Mouse (Mus musculus): ENCODE data around the gene Auts2. TPM values are rescaled to one million over a fixed set of nuclear protein-coding genes. Genes with fewer than 3 reads are reported as not detected.

Auts2 gene
- polyA plus RNA-seq, 2 experiments: 38.3 to 50.8 TPM

DNA sequence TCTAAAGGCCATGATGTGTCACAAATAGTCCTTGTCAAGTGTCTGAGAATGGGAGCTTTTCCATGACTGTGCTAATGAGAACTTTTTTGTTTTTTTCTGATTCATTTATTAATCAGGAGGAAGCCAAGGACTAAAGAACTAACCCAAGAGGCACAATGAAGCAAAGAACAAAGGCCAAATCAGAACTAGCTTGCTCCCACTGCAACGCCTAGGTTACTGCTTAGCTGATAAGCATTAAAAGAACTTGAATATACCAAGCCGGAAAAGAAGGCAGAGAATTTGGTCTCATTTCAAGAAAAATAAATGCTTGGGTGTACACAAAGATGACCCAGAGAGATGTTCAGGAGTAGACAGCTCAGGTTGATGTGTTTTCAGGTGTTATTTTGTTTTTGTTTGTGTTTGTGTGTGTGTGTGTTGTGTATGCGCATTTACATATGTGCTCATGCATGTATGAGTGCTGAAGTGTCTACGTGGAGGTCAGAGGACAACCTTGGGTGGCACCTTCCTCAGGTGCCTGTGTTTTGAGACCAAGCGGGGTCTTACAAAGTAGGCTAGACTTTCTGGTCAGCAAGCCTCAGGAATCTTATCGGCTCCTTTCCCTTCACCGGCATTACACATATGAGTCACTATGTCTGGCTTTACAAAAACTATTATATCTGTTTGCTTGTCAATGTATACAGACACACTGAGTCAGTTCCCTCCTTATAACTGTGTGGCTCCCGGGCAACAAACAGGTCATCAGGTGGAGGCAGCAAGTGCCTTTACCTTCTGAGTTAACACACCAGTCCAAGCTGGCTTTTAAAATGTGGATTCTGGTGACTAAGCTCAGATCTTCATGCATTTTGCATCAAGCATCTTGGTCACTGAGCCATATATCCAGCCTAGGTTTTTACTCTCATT, 716.5 kb downstream of the Auts2 start:
- H3K27me3 ChIP-seq (ENCODE audit: control insufficient read depth, insufficient read depth, low read length): no peaks in the 10 kb centered on the region
- H3K4me2 ChIP-seq (replicated peaks; ENCODE audit: low read depth, low read length, severe bottlenecking): no peak overlapping the region
- peaks cover 28% of the 10 kb centered on the region for H3K4me1 ChIP-seq (ENCODE audit: control insufficient read depth, insufficient read depth, low read length)
- no peaks in the 10 kb centered on the region for H3K36me3 ChIP-seq (ENCODE audit: control insufficient read depth, insufficient read depth, low read length)
- WGBS: 96% methylated on average over 8 of the region's 8 CpGs
- H3K9me3 ChIP-seq (ENCODE audit: control insufficient read depth, low read length): no peaks in the 10 kb centered on the region
- no peak overlapping the region for H3K27ac ChIP-seq (replicated peaks; ENCODE audit: low read depth, low read length)
- no peak overlapping the region for H3K9ac ChIP-seq (ENCODE audit: low read depth, low read length, severe bottlenecking)
- H3K4me3 ChIP-seq (replicated peaks; ENCODE audit: low read length): no peak overlapping the region
- no peak for ATAC-seq (ENCODE audit: low FRiP score, low read depth)
- TF ChIP-seq POLR2A (IDR thresholded peaks at IDR 0.05; ENCODE audit: borderline replicate concordance, extremely low read depth, insufficient read depth, insufficient read length): no peak
- no peak for DNase-seq (ENCODE audit: low spot score)

DNA sequence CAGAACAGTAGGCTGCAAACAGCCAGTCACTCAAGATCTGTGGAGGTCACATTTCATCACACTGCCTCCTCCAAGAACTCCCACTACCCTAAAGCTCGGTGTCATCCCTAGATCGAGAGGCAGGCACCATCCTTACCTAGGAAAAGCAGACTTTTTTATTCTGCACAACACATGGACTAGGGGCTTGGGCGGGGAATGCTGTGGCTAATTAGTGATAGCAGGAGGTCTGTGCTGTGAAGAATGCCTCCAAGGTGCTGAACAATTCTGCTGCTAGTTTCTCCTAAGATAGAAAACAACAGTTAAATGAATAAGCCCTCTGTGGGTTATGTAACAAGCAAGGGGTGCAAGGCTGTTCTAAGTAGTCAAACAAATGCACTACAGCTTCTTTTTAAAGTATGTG, 717.7 kb downstream of the Auts2 start:
- DNase-seq (ENCODE audit: low spot score) (no peak), ATAC-seq (ENCODE audit: low FRiP score, low read depth) (no peak)
- no peak overlapping the region for H3K4me2 ChIP-seq (replicated peaks; ENCODE audit: low read depth, low read length, severe bottlenecking)
- H3K9ac ChIP-seq (ENCODE audit: low read depth, low read length, severe bottlenecking): no peak overlapping the region
- H3K9me3 ChIP-seq (ENCODE audit: control insufficient read depth, low read length): no peaks in the 10 kb centered on the region
- TF ChIP-seq POLR2A (IDR thresholded peaks at IDR 0.05; ENCODE audit: borderline replicate concordance, extremely low read depth, insufficient read depth, insufficient read length): no peak
- H3K4me3 ChIP-seq (replicated peaks; ENCODE audit: low read length): no peak overlapping the region
- WGBS: 33% methylated on average over 3 of the region's 3 CpGs
- H3K4me1 ChIP-seq (ENCODE audit: control insufficient read depth, insufficient read depth, low read length): peaks cover 25% of the 10 kb centered on the region
- H3K27me3 ChIP-seq (ENCODE audit: control insufficient read depth, insufficient read depth, low read length): no peaks in the 10 kb centered on the region
- H3K27ac ChIP-seq (replicated peaks; ENCODE audit: low read depth, low read length): no peak overlapping the region
- H3K36me3 ChIP-seq (ENCODE audit: control insufficient read depth, insufficient read depth, low read length): no peaks in the 10 kb centered on the region

DNA sequence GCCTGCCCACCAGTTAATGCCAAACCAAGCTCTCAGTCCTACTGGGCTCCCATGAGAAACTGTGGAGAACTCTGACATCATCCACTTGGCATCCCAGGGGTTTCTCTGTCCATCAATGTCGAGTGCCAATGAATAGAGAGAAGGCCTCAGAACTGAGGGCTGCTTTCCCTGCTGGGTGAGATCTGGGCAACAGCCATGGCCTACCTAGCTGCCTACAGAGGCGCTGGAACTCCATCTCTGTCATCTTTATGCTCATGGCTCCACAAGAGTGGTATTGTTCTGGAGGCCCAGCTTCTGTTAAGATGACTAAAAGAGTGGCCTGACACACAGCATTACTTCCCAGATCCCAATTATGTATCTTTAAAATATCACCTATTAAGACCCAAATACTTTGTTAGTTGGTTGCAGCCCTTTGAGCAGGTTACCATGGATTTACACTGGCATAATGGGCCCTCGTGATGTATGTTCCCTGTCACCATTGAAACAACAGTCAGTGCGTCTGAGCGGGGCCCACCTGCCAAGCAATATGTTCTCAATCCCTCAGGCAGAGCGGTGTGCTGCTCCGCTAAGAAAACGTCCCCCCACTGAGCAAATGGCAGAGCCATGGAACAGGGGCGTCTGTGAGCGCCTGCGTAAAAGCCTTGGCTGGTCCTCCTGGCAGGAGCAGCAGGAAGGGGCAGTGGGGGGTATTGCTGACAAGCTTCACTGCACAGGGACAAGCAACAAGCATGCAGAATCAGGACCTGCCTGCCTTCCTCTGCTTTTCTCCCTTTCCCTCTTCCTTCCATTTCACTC, 718.8 kb downstream of the Auts2 start:
- H3K27me3 ChIP-seq (ENCODE audit: control insufficient read depth, insufficient read depth, low read length): no peaks in the 10 kb centered on the region
- DNase-seq (ENCODE audit: low spot score): no peak
- no peak overlapping the region for H3K27ac ChIP-seq (replicated peaks; ENCODE audit: low read depth, low read length)
- no peak for ATAC-seq (ENCODE audit: low FRiP score, low read depth)
- H3K4me1 ChIP-seq (ENCODE audit: control insufficient read depth, insufficient read depth, low read length): peaks cover 15% of the 10 kb centered on the region
- TF ChIP-seq POLR2A (IDR thresholded peaks at IDR 0.05; ENCODE audit: borderline replicate concordance, extremely low read depth, insufficient read depth, insufficient read length): no peak
- H3K9ac ChIP-seq (ENCODE audit: low read depth, low read length, severe bottlenecking): no peak overlapping the region
- H3K4me2 ChIP-seq (replicated peaks; ENCODE audit: low read depth, low read length, severe bottlenecking): no peak overlapping the region
- H3K36me3 ChIP-seq (ENCODE audit: control insufficient read depth, insufficient read depth, low read length): no peaks in the 10 kb centered on the region
- WGBS: 32% methylated on average over 11 of the region's 11 CpGs
- H3K9me3 ChIP-seq (ENCODE audit: control insufficient read depth, low read length): no peaks in the 10 kb centered on the region
- H3K4me3 ChIP-seq (replicated peaks; ENCODE audit: low read length): no peak overlapping the region

DNA sequence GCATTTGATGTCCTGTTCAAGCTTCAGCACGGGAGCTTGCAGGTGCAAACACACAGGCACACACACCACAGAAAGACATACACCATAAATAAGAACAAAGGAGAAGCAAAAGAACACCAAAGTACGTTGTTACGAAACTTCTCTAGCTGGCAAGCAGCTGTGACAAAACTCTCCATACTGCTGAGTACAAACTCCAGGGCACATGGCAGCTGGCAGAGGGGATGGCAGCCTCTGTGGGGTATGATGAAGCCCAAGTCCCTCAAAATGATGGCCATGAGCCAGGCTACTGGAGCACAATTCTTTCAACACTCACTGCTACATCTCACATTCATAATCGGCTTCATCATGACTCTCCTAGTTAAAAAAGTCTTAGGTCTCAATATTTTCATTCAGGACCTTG, 721.7 kb downstream of the Auts2 start:
- Histone ChIP-seq H3K4me3 (replicated peaks; ENCODE audit: low read length) (no peak overlapping the region), H3K36me3 (ENCODE audit: control insufficient read depth, insufficient read depth, low read length) (no peaks in the 10 kb centered on the region), H3K9ac (ENCODE audit: low read depth, low read length, severe bottlenecking) (no peak overlapping the region), H3K27me3 (ENCODE audit: control insufficient read depth, insufficient read depth, low read length) (no peaks in the 10 kb centered on the region), H3K4me1 (ENCODE audit: control insufficient read depth, insufficient read depth, low read length) (peaks cover 8% of the 10 kb centered on the region), H3K9me3 (ENCODE audit: control insufficient read depth, low read length) (no peaks in the 10 kb centered on the region), H3K27ac (replicated peaks; ENCODE audit: low read depth, low read length) (no peak overlapping the region), H3K4me2 (replicated peaks; ENCODE audit: low read depth, low read length, severe bottlenecking) (no peak overlapping the region)
- ATAC-seq (ENCODE audit: low FRiP score, low read depth) (no peak), DNase-seq (ENCODE audit: low spot score) (no peak)
- 79% methylated on average over 4 of the region's 4 CpGs for WGBS
- no peak for TF ChIP-seq POLR2A (IDR thresholded peaks at IDR 0.05; ENCODE audit: borderline replicate concordance, extremely low read depth, insufficient read depth, insufficient read length)

DNA sequence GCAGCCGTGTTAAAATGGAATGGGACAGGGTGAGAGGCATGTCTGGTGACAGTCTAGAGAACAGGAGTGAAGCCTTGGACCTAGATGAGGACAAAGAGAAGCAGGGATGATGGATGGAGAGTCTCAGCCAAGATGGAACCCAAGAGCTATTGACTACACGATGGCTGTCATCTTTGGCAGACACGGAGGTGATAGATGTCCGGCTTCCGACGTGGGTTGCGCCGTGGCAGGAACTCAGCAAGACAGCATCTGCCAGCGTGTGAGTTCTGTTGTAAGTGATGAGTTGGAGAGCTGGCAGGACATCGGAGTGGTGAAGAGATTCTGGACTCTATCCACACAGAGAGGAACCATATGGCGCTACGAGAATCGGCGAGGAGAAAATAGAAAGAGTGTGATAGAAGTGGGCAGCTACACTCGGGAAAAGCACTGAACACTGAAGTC, 723.9 kb downstream of the Auts2 start:
- H3K9ac ChIP-seq (ENCODE audit: low read depth, low read length, severe bottlenecking): no peak overlapping the region
- DNase-seq (ENCODE audit: low spot score): no peak
- ATAC-seq (ENCODE audit: low FRiP score, low read depth): no peak
- H3K27me3 ChIP-seq (ENCODE audit: control insufficient read depth, insufficient read depth, low read length): no peaks in the 10 kb centered on the region
- H3K27ac ChIP-seq (replicated peaks; ENCODE audit: low read depth, low read length): no peak overlapping the region
- H3K9me3 ChIP-seq (ENCODE audit: control insufficient read depth, low read length): no peaks in the 10 kb centered on the region
- no peak for TF ChIP-seq POLR2A (IDR thresholded peaks at IDR 0.05; ENCODE audit: borderline replicate concordance, extremely low read depth, insufficient read depth, insufficient read length)
- no peaks in the 10 kb centered on the region for H3K36me3 ChIP-seq (ENCODE audit: control insufficient read depth, insufficient read depth, low read length)
- peaks cover 4% of the 10 kb centered on the region; the same call in 1 of the 2 replicates for H3K4me1 ChIP-seq (ENCODE audit: control insufficient read depth, insufficient read depth, low read length)
- no peak overlapping the region for H3K4me3 ChIP-seq (replicated peaks; ENCODE audit: low read length)
- no peak overlapping the region for H3K4me2 ChIP-seq (replicated peaks; ENCODE audit: low read depth, low read length, severe bottlenecking)
- 90% methylated on average over 15 of the region's 15 CpGs for WGBS

Measured in limb, embryonic 14.5 days (tissue).